Mouse (Mus musculus) olfactory bulb, adult 2 months (tissue): ENCODE measurements at regions not wholly inside any gene's neighbourhood (a gene's known extent, or its start where the extent isn't known, plus 50 kb on each side); places are given as distances from the start of the nearest gene placed in this dataset.

Experiments
- H3K27ac ChIP-seq: fragments of 200-500 bp; 2 replicates; pipeline ENCODE4 v1.5.1; 2012; ENCODE audit warnings: low read depth, low read length; ENCODE audit not compliant: insufficient read depth
- H3K4me1 ChIP-seq: fragments of 200-500 bp; 2 replicates; pipeline ENCODE4 v1.6.1; 2012; ENCODE audit warnings: low read length; ENCODE audit not compliant: control insufficient read depth, insufficient read depth
- H3K4me3 ChIP-seq: fragments of 200-500 bp; 2 replicates; pipeline ENCODE4 v1.5.1; 2012; ENCODE audit warnings: mild to moderate bottlenecking, low read depth, low read length, moderate library complexity; ENCODE audit not compliant: insufficient read depth
- CTCF ChIP-seq: fragments of 200-500 bp; IDR thresholded peaks from 2 replicates; pipeline ENCODE4 v1.5.1; 2012; ENCODE audit warnings: low read depth, mild to moderate bottlenecking, low read length, moderate library complexity; ENCODE audit not compliant: insufficient read depth
- POLR2A ChIP-seq: fragments of 200-500 bp; IDR thresholded peaks from 2 replicates; pipeline ENCODE4 v1.6.1; 2012; ENCODE audit warnings: mild to moderate bottlenecking, low read depth, low read length, moderate library complexity; ENCODE audit not compliant: insufficient read depth
- WGBS: fragments of 180-500 bp; shearing (Covaris S2); methylation state at CpG from one replicate; pipeline ENCODE4 v1.1.7; 2018; 5-methylcytosine and 5-hydroxymethylcytosine counted together

DNA sequence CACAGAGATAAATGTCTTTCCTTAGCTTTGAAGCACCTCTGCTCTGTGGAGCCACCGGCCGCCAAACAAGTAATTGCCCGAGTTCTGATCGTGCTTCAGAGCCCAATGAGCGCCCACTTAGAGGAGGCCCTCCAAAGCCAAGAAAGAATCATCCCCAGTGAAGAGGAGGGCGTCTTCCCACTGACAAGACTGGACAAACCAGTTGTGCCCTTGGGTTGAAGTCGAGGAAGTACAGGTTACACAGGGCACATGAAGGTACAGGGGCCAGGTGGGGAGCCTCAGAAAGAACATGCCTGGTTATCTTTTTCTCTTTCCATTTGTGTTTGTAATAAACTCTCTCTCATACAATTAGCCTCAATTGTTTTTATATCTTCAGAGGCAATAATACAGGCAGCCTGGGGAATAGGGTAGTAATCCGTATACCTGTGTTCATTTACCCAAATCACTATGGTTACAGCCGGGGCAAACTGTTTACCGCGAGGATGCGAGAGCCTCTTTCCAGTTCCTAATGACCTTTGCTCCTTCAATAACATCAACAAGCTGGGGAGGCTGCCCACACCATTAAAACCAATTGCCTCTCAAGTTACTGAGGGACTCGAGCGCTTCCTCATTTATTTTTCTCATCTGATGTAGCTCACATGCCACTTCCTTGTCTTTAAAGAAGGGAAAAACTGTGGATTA, 503.5 kb upstream of the Mki67 start:
- Histone ChIP-seq H3K4me1 (no peaks in the 10 kb centered on the region), H3K4me3 (no peak overlapping the region), H3K27ac (no peak overlapping the region)
- TF ChIP-seq CTCF (no peak), POLR2A (no peak)
- WGBS = 65% methylated on average over 14 of the region's 14 CpGs

DNA sequence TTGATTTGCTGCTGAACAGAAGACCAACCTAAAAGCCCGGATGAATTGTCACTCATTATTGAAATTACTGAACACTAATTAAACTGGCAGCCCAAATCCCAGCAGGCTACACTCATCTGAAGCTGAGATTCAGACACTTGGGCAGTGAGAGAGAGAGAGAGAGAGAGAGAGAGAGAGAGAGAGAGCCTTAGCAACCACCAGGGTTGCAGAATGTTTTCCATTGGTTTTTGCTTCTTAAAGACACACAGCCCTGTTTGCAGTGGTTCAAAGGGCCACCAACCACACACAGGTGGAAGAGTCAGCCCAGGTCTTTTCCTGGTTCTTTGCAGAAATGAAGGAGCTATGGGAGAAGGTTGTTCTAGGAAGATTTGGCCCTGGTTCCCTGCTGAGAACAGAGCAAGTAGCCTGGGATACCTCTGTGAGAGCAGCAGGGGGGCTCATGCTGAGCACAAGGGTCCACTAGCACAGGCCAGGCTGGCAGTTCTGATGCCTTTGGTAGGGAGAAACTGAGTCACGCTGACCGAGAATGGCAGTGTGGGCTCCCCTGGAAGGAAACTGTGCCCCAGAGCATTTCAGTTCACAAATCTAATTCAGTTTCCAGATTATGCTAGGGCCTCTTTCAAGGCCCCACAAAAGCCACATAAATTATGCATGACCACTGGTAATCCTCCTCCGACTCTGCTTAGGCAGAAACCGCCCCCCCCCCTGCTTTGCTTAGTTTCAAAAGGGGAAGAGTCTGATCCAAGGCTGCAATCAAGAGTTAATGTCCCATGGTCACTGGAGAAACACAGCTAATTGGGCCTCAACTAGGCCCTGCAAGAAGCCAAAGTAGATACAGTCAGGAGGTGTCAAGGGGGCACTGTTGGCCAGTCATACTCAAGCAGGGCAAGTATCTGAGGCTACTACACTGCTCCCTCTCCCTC, 504.3 kb upstream of the Mki67 start:
- H3K4me1 ChIP-seq = no peaks in the 10 kb centered on the region
- no peak overlapping the region for H3K4me3 ChIP-seq
- 50% methylated on average over 5 of the region's 5 CpGs for WGBS
- H3K27ac ChIP-seq = no peak overlapping the region
- TF ChIP-seq POLR2A (no peak), CTCF (no peak)

DNA sequence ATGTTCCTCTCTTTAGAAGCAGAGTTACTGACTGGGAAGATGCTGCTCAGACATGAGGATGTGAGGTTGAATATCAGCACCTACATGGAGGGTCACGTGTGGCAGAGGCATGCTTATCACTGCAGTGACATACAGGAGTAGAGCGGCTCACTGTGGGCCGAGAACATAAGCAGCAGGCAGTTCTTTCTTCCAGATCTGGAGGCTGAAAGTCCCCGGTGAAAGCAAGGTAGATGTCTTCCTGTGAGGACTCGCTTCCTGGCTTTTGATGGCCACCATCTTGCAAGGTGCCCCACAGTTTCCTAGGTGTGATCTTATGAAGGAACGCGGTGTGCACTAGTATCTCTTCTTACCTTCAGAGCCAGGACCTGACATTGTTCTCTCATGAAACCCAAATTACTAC, 505.5 kb upstream of the Mki67 start:
- Histone ChIP-seq H3K27ac (no peak overlapping the region), H3K4me1 (no peaks in the 10 kb centered on the region), H3K4me3 (no peak overlapping the region)
- WGBS = 96% methylated on average over 7 of the region's 7 CpGs
- TF ChIP-seq POLR2A (no peak), CTCF (no peak)

DNA sequence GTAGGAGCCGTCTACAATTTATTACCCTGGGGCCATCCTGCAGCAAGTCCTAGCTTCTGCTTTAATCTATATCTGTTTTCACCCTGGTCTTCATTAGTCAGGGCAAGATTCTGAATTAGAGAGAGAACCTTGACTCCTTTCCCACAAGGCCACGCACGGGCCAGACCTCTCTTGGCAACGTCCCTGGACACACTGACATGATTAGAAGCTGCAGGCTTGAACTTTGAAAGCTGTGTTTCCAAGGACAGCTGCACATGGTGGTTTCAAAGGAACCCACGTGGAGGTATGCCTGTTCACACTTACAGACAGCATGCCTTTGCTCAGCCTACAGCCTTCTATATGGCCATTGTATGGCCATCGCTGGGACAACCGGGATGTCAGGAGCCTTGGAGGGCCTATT, 509.9 kb upstream of the Mki67 start:
- H3K27ac ChIP-seq = no peak overlapping the region
- no peaks in the 10 kb centered on the region for H3K4me1 ChIP-seq
- no peak for TF ChIP-seq CTCF
- TF ChIP-seq POLR2A = no peak
- no peak overlapping the region for H3K4me3 ChIP-seq
- 83% methylated on average over 7 of the region's 7 CpGs for WGBS

DNA sequence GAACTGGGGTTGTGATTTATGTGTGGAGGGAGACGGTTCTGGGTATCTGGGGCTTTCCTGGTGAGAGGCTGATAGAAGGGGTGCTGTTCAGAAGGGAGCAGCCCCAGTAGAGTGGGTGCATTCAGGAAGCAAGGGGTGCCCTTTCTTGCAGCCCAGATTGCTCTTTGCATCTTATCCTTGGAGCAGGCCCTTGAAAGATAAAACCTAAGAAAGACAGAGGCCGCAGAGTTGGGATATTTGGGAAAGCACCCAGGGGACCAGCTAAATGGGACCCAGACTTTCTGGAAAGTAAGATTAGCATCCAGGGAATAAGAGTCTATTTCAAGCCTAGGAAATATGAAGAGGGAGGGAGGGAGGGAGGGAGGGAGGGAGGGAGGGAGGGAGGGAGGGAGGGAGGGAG, 512.2 kb upstream of the Mki67 start:
- no peak overlapping the region for H3K4me3 ChIP-seq
- WGBS = 97% methylated on average over 2 of the region's 2 CpGs
- H3K27ac ChIP-seq = no peak overlapping the region
- TF ChIP-seq POLR2A (no peak), CTCF (no peak)
- H3K4me1 ChIP-seq = no peaks in the 10 kb centered on the region

DNA sequence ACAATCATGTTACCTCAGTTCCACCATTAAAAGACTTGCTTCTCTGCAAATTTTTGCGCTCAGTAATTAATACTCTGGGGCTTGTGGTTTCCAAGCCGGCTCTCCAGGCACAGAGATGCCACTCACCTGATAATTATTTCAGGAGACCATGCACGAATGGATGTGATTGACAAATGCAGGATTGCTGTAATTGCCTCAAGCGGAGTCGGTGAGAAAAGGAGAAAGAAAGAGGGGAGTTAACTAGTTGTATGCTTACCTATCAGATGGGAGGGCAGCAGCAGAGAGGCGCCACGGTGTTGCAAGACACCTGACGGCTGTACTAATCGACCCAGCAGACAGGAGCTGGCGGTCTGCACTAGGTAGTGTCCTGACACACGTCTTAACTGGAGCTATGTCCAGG, 513.4 kb upstream of the Mki67 start:
- Histone ChIP-seq H3K4me3 (no peak overlapping the region), H3K4me1 (no peaks in the 10 kb centered on the region), H3K27ac (no peak overlapping the region)
- 72% methylated on average over 11 of the region's 11 CpGs for WGBS
- TF ChIP-seq POLR2A (no peak), CTCF (no peak)

DNA sequence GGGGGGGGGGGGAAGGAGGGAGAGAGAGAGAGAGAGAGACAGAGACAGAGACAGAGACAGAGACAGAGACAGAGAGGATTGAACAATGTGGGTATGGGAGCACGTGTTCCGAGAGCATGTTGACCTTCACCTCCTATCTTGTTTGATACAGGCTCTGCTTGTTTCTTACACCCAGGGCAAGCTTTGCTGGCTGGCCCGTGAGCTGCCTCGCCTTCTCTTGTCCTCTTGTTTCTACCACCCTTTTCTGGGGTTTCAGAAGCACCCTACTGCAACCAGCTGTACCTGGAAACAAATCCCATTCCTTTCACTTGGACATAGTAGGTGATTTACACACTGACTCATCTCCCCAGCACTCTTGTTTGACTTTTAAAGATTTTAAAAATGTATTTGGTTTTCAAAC, 516.0 kb upstream of the Mki67 start:
- WGBS = 95% methylated on average over 4 of the region's 4 CpGs
- no peak overlapping the region for H3K27ac ChIP-seq
- H3K4me1 ChIP-seq = no peaks in the 10 kb centered on the region
- no peak for TF ChIP-seq CTCF
- no peak for TF ChIP-seq POLR2A
- no peak overlapping the region for H3K4me3 ChIP-seq

DNA sequence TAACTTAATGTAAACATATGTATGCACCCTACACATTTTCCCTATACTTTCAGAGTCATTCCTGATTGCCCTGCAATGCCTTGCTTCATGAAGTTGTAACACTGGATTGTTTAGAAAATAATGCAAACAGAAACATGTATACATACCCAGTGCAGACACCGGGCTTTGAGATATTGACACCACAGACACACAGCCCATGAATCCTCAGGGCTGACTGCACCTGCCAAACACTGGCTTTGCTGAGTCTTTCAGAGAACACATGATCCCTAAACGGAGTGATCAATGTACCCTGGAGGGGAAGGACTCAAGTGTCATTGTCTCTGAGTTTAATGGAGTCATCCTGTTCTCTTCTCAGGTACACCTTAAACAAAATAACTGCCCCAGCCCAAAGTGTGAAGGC, 519.4 kb upstream of the Mki67 start:
- 71% methylated on average over 2 of the region's 2 CpGs for WGBS
- Histone ChIP-seq H3K4me3 (no peak overlapping the region), H3K4me1 (no peaks in the 10 kb centered on the region), H3K27ac (no peak overlapping the region)
- TF ChIP-seq POLR2A = no peak
- TF ChIP-seq CTCF = no peak

DNA sequence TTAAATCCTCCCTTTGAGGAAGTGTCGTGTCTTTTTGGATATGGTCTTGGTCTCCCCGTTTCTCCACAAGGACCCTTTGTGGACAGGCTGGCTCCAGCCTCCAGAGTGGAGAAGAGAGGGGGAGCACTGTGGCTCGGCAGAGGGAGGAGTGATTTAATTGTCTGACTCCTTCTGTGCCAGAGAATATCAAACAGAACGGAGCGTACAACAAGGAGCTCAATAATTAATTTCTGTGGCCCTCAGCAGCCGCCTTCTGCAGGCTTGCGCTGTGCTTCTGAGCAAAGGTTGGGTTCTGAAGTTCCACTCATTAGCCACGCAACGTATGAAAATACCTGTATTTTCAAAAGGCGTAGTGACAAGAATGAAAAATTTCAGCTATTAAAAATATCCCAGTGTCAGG, 520.2 kb upstream of the Mki67 start:
- Histone ChIP-seq H3K27ac (no peak overlapping the region), H3K4me1 (no peaks in the 10 kb centered on the region), H3K4me3 (no peak overlapping the region)
- TF ChIP-seq POLR2A (no peak), CTCF (no peak)
- WGBS = 63% methylated on average over 10 of the region's 10 CpGs

DNA sequence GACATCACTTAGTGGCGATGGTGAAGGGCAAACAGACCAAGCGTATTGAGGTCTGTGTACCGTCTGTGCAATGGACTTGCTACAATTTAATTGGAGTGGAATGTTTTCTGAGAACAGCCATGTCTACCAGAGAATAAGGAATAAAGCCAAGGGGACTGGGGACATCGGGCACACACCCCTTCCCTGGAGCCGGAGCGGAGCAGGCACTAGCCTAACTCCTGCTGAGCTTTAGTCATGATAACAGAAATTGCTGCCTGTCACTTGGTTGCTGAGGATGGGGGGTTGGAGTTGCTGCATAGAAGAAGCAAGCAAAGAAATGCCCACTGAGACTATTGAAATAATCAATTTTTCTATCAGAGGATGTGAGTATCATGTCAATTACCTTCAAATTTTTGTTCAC, 549.5 kb upstream of the Mki67 start:
- TF ChIP-seq CTCF (no peak), POLR2A (no peak)
- H3K4me1 ChIP-seq = no peaks in the 10 kb centered on the region
- no peak overlapping the region for H3K4me3 ChIP-seq
- H3K27ac ChIP-seq = no peak overlapping the region
- WGBS = 61% methylated on average over 6 of the region's 6 CpGs
